Mouse (Mus musculus): ENCODE data around the gene Tgfbr1.
A peak's percentile ranks its signal among the peaks of the same experiment; 100 is the strongest.

The Tgfbr1 gene

DNA sequence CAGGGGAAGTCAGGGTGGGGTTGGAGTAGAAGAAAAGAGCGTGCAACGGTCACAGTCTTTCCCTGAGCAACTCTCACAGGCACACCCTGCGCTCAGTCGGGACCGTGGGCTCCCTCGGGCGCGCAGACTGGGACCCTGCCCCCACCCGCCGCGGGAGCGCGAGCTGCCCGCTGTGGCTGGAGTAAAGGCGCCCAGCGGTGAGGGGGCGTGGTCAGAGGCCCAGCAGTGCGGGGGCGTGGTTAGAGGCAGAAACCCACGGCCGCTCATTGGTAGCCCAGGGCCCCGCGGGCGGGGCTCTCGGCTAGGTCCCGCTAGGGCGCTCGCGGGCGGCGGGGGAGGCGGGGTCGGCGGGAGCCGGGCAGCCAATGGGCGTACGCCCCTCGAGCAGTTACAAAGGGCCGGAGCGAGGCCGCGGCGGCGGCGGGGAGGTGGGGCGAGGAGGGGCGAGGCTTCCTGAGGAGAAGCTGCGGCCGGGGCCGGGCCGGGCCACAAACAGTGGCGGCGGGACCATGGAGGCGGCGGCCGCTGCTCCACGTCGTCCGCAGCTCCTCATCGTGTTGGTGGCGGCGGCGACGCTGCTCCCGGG is at the start of gene Tgfbr1:
Tgfbr1 (plus strand) TSS at position 420 of the 586 bp plus-strand sequence.
- peak; percentile 99 for DNase-seq (ENCODE audit: extremely low read depth, insufficient read length, low spot score)

DNA sequence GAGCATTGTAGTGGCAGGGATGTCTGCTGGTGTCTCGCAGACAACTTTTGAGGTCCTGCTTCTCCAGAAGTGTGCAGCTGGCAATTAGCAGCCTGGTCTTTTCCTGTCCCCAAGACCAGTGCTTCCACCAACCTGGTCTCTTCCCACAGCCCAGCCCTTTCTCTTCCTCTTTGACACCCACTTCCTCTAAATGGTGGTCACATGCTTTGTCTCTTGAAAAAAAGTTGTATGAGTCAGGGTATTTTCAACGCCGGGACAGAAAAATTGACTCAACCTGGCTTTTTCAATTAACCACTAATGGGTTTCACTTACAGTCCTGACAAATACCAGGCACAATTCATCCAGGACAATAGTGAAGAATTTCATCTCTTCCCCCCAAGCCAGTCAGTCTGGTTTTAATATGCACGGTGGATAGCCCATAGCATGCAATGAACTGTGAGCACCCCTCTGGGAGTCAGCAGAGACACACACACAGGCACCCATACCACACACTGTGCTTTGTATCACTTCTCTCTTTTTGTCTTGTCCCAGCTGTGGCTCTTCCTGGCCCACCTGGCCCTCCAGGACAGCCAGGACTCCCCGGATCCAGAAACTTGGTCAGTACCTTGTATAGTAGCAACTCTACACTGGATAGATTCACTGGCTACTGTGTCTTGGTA is 49.6 kb upstream of the Tgfbr1 start:
- DNase-seq (ENCODE audit: extremely low read depth, insufficient read length, low spot score), result no peak

DNA sequence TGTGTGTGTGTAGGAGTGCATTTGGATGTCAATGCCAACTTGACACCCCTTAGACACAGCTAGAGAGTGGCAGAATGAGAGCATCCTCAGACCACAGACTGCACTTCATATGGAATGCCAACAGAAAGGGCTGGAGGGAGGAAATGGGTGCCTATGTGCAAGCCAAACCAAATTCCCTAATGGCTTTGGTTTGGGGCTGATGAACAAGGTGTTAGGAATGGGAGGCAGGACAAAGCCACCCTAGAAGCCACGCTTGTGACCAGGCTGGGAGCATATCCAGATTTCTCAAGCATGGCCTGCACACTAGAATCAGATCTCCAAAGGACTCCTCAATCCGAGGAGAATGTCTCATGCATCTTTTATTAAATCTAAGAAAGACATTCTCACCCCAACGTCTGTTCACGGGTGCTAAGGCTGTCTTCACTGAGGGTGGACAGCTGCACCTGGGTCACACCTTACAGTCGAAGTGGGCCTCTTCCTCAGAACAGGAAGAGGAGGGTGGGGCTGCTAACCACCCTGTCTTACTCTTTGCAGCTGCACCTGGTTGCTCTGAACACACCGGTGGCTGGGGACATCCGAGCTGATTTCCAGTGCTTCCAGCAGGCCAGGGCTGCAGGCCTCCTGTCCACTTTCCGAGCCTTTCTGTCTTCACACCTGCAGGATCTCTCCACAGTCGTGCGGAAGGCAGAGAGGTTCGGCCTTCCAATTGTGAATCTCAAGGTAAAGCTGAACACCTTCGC is 43.0 kb upstream of the Tgfbr1 start:
- DNase-seq (ENCODE audit: extremely low read depth, insufficient read length, low spot score), result peak; percentile 82

DNA sequence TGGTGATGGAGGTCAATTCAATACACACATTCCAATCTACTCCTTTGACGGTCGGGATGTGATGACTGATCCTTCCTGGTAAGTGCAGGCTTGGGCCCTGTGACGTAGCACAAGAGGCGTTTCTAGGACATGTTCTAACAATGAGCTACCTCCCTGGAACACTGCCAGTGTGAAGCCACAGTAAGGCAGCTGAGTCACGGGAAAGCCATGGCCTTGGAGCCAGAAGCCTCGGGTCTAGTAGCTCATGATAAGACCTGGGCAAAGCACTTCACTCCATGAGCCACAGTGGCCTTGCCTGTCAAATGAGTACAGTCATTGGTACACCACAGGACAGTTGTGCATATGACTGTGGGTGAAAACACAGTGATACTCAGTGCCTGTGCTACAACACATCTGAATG is 42.2 kb upstream of the Tgfbr1 start:
- peak; percentile 93 for DNase-seq (ENCODE audit: extremely low read depth, insufficient read length, low spot score)

DNA sequence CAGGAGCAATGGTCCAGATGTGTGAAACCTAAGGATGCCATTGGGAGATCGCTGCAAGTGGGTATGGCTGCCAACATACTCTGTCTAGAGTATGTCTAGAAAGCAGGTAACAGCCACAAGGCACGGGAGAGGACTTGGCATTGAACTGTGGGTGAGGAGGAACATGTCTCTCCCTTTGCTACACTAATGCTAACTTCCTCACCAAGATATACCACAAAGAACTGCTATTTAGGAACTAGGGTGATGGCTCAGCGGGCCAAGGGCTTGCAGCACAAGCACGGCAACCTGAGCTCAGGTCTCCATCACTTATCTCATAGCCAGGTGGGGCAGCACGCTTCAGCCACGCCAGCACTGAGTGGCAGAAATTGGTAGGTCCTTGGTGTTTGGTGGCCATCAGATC is 41.6 kb upstream of the Tgfbr1 start:
- DNase-seq (ENCODE audit: extremely low read depth, insufficient read length, low spot score), result no peak

DNA sequence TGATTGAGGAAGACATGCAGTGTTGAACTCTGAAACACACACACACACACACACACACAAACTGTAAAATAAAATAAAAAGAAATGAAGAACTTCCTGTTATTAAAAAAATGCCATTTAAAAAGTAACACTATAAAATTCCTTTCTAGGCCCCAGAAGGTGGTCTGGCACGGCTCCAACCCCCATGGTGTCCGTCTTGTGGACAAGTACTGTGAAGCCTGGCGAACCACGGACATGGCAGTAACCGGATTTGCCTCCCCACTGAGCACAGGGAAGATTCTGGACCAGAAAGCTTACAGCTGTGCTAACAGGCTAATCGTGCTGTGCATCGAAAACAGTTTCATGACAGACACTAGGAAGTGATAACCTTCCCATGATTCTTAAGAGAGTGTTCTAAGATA is 41.1 kb upstream of the Tgfbr1 start:
- no peak for DNase-seq (ENCODE audit: extremely low read depth, insufficient read length, low spot score)

DNA sequence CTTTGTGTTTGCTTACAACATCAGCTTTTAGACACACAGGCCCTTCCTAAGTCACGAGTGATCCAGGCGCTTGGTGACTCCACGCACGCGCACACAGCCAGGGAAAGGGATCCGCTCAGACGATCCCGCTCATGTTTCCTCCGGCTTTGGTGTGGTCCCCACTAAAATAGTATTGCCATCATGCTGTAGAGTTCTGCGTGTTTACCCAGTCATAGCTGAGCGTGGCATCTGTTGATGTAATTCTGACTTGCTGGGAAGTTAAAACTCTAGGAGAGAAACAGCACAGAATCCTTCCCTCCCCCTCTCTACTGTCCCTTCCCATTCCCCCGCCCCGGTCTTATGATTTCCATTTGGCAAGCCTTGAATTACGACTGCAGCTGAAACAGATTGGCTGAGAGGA is 40.3 kb upstream of the Tgfbr1 start:
- DNase-seq (ENCODE audit: extremely low read depth, insufficient read length, low spot score), result no peak

DNA sequence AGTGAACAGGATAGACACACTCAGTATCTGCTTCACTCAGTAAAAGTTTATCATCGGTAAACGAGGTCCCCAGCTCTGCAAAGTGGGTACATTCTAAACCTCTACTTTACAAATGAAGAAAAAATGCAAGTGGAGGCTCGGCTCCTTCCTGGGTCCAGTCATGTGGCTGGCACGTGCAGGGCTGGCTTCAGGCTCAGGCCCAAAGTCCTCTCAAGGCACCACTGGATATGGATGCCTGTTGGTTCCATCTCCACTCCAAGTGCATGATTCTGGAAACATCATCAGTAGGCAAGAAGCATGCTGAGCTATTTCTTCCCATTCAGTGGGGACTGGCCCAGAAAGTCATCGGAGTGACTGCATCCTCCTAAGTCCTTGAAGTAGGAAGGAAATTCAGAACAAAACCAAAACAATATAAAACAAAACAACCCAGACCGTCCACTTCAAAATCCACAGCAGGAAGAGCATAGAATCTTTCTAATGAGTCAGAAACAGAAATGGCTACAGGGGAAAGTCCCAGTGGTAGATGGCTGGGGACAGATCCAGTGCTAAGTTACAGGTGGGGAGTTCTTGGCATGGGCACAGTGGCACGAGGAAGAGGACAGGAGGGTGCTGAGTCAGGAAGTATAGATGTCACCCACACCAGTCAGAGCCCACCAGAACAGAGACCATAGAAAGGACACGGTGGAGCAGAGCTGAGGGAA is 39.2 kb upstream of the Tgfbr1 start:
- no peak for DNase-seq (ENCODE audit: extremely low read depth, insufficient read length, low spot score)

DNA sequence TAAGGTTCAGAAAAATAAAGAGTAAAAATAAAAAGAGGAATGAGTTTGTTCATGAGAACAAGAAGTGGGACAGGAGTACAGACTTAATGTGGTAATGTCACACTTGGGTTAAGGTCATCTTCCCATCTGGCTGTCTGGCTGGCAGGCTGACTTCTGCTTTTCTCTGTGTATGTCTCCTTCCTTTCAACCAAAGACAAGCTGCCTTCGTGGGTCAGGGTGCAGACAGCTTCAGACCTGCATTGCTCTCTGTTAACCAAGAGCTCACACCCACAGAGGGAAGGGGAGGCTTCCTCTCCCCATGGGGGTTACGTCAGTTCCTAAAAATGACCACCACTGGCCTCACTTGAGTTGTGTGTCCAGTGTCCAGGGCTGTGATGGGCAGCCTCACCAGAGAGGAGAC is 37.6 kb upstream of the Tgfbr1 start:
- DNase-seq (ENCODE audit: extremely low read depth, insufficient read length, low spot score), result no peak

DNA sequence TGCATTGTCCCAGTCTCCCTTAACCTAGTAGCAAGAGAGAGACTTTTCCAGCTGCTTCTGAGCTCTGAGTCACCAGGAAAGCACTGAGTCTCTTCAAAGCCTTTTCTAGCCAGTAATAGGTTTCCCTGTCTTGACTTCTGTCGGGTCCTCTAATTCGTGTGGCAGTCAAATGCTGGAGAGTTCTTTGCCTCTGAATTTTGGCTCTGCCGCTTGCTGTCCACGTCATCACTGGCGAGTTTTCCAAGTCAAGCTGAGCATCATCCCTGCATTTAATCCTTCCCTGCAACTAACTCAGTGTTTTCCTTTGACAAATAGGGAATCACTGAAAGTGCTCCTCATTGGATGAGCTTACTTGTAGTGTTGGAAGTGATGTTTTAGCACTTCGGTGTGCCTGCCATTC is 36.6 kb upstream of the Tgfbr1 start:
- DNase-seq (ENCODE audit: extremely low read depth, insufficient read length, low spot score), result no peak

DNA sequence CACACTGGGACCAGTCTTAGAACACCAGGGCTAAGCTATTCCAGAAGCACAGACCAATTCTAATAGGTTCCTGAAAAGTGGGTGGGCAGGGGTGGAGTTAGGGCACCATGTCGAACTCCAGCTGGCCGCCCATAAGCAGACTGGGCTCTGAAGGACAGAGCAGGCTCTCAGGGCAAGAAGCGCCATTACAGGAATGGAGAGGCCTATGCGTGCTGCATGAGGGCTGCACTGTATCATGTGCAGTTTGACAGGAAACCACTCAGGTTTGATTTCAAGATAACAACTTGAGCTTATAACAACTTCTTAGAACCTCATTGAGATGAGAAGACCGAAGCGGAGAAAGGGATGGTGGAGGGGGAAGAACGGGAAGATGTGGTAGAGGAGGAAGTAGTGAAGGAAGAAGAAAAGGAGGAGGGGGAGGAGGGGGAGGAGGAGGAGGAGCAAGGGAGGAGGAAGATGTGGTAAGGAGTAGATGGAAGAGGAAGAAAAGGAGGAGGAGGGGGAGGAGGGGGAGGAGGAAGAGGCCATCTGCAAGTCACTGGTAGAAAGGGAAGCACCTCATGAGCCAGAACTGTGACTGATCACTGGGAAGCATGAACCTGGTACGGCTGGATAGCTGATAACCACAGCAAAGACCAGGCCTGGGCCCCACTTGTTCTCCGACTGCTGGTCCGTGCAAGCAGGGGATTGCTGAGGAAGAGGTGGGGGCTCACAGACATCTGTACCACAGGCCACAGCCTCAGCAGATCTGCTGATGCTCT is 33.3 kb upstream of the Tgfbr1 start:
- DNase-seq (ENCODE audit: extremely low read depth, insufficient read length, low spot score), result no peak

DNA sequence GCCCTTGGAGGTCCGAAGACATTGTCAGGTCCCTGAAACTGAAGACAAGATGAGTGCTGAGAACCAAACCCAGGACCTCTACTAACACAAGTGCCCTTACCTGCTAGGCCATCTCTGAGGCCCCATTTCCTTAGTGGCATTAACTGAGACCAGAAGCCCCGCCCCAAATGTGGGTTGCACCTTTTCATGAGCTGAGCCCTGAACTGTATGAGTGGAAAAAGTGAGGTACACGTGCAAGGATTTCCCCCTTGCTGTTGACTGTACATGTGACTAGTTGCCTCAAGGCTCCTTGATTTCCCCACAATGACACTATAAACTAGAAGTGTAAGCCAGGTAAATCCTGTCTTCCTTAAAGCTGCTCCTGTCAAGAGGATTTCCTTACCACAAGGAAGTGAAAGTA is 30.7 kb upstream of the Tgfbr1 start:
- DNase-seq (ENCODE audit: extremely low read depth, insufficient read length, low spot score), result no peak

DNA sequence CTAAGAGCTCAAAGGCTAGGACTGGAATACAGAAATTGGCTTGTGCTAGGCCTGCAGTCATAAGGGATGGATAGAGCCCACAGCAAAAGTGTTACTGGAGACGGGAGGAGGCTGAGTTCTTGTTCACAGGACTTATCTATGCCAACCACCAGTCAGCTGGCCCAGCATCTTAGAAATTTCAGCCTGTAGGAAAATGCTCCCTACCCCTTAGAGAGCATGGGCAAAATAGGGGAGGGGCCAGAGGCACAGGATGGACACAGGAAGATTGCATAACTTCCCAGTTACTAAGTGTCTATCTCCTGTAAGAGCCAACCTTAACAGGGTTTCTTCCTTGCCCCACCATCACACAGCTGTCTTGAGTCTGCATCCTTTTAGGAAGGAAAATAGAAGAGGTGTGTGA is 28.8 kb upstream of the Tgfbr1 start:
- no peak for DNase-seq (ENCODE audit: extremely low read depth, insufficient read length, low spot score)

DNA sequence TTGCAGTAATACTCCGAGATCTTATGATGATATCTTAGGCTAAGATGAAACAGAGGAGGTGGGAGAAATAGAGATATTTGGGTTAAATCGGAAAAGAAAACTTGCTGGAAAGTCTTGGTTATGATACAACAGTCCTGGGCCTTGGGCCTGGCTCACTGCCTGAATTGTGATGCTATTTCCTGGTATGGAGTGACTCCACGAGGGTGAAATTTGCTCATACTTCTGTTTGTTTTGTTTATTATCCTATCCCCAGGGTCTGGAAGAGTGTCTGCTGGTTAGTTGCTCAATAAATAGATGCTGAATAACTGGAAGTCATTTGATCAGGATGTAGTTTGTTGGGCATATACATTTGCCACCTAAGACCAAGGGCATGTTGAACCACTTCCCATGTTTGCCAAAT is 25.2 kb upstream of the Tgfbr1 start:
- DNase-seq (ENCODE audit: extremely low read depth, insufficient read length, low spot score), result no peak

DNA sequence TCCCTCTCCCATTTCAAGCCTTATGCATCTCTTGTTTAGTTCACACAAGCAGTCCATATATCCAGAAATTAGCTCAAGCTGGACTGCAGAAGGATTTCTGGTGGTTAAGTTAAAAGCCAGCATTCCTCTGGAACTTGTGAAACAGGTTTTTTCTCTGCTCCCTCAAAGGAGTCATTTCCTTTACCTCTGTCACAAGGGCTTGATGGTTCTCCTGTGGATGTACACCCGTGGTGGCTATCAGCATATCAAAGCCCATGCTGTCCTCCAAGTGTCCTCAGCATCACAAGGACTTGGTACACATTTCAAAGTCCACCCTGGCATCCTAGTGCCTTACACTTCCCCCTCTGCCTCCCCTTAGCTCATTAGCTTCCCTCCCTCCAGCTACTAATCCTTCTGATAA is 23.7 kb upstream of the Tgfbr1 start:
- DNase-seq (ENCODE audit: extremely low read depth, insufficient read length, low spot score), result no peak

DNA sequence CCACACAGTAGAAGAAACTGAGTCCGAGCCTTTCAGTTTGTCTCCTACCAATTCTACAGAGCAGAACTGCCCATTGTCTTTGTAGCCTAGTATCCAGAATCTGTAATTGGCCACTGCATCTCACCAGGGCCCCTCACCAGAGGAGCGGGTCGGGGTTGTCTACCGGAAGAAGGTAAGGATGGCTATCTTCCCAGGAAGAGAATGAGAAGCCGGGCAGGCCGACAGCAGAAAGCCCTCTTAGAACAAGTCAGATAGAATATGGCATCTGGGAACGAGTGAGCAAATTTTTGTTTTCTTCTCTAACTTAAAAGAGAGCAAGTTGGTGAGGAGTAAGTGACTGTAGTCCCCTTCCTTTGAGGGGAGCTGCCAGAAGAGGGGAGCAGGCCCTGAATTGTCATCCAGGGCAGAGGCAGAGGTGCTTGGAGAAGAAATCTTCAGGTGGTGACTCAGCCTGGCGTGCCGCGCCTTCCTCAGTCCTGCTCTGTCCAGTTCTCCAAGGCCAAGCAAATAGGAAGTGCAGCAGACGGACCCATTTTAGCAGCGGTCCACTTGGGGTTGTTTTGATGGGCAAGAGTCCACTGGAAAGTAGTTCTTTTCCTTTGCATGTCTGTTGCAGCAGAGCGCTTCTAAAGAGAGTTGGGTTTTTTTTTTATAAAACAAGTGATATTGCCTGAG is 22.5 kb upstream of the Tgfbr1 start:
- no peak for DNase-seq (ENCODE audit: extremely low read depth, insufficient read length, low spot score)

DNA sequence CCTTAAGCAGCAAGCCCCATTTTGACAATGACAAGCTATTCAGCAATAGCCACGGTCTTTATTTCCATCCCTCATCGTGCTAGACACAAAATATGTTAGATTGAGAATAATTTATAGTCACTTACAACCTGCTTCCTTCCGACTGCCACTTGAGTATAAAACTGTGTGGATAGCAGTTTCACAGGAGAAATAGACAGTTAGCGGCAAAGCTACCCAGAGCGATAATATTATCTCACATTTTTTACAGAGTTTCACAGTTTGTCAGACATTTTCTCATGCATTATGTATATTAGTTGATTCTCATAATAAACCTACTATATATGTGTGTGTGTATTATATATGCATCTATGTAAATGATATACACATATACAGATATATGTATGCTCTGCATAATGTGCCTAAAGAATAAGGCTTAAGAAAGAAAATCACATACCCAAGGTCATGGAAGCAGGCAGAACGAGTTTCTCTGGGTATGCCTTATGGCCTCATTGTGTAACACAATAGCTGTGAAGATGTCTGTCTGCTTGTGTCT is 20.1 kb upstream of the Tgfbr1 start:
- no peak for DNase-seq (ENCODE audit: extremely low read depth, insufficient read length, low spot score)

DNA sequence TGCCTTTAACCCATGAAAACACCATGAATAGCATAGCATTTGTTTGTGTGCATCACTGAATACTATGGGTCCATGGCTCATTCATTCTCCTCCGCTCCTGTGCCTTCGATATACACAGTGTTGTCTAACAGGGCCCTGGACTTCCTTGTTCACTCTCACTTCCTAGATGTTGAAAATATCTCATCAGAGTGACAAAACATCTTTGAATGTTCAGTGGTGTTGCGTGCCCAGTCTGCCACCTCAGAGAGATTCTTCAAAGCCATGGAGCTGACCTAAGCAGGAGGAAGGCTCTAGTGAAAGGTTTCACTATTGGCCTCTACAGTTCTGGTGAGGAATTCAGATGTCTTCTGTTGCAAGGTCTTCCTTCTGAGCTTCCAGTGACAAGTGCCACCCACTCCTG is 19.5 kb upstream of the Tgfbr1 start:
- DNase-seq (ENCODE audit: extremely low read depth, insufficient read length, low spot score), result no peak

DNA sequence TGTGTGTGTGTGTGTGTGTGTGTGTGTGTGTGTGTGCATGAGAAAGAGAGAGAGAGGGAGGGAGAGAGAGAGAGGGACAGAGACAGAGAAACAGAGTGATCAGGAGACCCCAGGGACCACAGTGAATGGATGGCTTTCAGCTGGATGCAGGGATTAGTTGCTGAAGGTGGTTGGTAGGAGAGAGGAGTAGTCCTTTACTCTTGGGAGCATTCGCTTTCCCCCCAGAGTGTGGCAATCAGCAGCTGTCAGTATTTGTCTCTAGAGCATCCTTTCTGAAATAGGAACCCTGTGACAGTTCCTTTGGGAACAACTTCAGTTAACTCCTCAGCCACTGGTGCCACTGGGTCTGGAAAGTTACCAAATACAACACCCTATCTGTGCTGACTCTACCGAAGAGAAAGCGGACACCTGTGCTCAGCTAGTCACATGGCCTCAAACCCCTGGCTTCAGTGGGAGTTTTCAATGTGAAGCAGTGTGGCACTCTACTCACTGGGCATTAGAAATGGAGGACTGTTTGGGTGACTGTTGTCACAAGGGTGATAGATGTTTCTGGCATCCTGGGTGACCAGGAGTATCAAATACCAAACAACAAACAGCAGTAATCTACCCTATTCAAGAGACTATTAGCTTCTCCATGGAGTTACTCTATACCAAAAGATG is 16.0 kb upstream of the Tgfbr1 start:
- no peak for DNase-seq (ENCODE audit: extremely low read depth, insufficient read length, low spot score)

DNA sequence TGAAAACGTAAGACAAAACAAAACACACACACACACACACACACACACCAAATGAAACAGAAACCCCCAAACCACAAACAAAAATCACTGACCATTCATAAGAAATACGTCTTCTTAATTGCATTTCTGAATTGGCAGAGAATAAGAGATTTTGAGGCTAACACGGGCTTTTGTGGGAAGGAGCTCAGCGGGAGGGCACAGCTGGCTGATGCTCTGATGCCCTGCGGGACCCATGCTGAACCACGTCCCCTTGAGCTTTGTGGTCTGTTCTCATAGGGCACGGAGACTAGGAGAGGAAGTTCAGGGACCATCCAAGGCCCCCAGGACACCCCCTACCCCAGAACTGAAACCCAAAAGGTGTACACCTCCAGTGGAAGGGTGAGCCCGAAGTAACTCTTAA is 10.4 kb upstream of the Tgfbr1 start:
- DNase-seq (ENCODE audit: extremely low read depth, insufficient read length, low spot score), result no peak
